Mouse (Mus musculus): Measurements from ENCODE around the gene Ypel2.
"Not testable (repeated sequence)": the region's sequence is repeated elsewhere in the genome, so short reads cannot be mapped to it uniquely, and the experiment has no call there.

Gene Ypel2

GRCm38 (mm10) chr11:86993041-86994037 is at the start of gene Ypel2:
Gene Ypel2 (minus strand): TSS chr11:86993707.
- peak; percentile 80 to 84 for DNase-seq

- no peak for DNase-seq
These were observed 49.5 kb upstream of the Ypel2 start for GRCm38 (mm10) chr11:87043052-87043451.

GRCm38 (mm10) chr11:87039307-87039963 is 45.9 kb upstream of the Ypel2 start:
- peak in 1 of 2 experiments; percentile 8 for DNase-seq

GRCm38 (mm10) chr11:87036180-87036579 is 42.7 kb upstream of the Ypel2 start:
- DNase-seq = no peak

GRCm38 (mm10) chr11:87028212-87028611 is 34.7 kb upstream of the Ypel2 start:
- no peak for DNase-seq

- DNase-seq = no peak
These were observed 32.8 kb upstream of the Ypel2 start for GRCm38 (mm10) chr11:87026096-87026875.

- no peak for DNase-seq
These were observed 31.8 kb upstream of the Ypel2 start for GRCm38 (mm10) chr11:87025351-87025750.

GRCm38 (mm10) chr11:87023240-87023639 is 29.7 kb upstream of the Ypel2 start:
- DNase-seq = not testable (repeated sequence)

- no peak for DNase-seq
These were observed 29.3 kb upstream of the Ypel2 start for GRCm38 (mm10) chr11:87022765-87023164.

- no peak for DNase-seq
These were observed 28.0 kb upstream of the Ypel2 start for GRCm38 (mm10) chr11:87021551-87021950.

- DNase-seq = no peak
These were observed 26.9 kb upstream of the Ypel2 start for GRCm38 (mm10) chr11:87020449-87020848.

GRCm38 (mm10) chr11:87019431-87019830 is 25.9 kb upstream of the Ypel2 start:
- DNase-seq = no peak

- no peak for DNase-seq
These were observed 24.6 kb upstream of the Ypel2 start for GRCm38 (mm10) chr11:87018081-87018480.

- DNase-seq = no peak
These were observed 22.2 kb upstream of the Ypel2 start for GRCm38 (mm10) chr11:87015691-87016090.

GRCm38 (mm10) chr11:87010476-87010875 is 17.0 kb upstream of the Ypel2 start:
- DNase-seq = peak in 1 of 2 experiments; percentile 14

- DNase-seq = no peak
These were observed 13.9 kb upstream of the Ypel2 start for GRCm38 (mm10) chr11:87007371-87007770.

- DNase-seq = no peak
These were observed 11.7 kb upstream of the Ypel2 start for GRCm38 (mm10) chr11:87004960-87005755.

- DNase-seq = no peak
These were observed 8.7 kb upstream of the Ypel2 start for GRCm38 (mm10) chr11:87002078-87002829.

GRCm38 (mm10) chr11:87001217-87001616 is 7.7 kb upstream of the Ypel2 start:
- no peak for DNase-seq

GRCm38 (mm10) chr11:86996266-86996665 is 2.8 kb upstream of the Ypel2 start:
- DNase-seq = no peak

GRCm38 (mm10) chr11:86995625-86996221 is 2.2 kb upstream of the Ypel2 start:
- peak; percentile 22 to 42 for DNase-seq

Data from spleen, adult 18-20 months (tissue).